Mouse (Mus musculus): ENCODE measurements at regions not wholly inside any gene's neighbourhood (a gene's known extent, or its start where the extent isn't known, plus 50 kb on each side); places are given as distances from the start of the nearest gene placed in this dataset.

DNA sequence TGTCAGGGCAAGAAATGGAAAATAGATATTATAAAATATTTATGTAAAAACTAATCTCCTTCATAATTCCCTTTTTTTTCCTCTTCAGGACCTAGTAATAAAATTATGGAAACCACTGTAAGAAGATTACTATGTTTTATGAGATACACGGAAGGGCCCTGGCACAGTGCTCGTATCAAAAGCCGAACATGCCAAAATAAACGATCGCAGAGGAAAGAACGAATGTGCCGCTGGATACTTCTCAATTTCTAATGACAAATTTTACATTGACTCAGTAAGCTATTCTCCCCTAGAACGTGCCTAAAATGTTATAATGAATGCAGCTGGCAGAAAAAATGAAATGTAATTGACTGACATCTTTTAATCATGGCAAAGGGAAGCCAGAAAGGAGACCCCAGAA is 257.4 kb upstream of the Daam1 start:
- no peak for DNase-seq

DNA sequence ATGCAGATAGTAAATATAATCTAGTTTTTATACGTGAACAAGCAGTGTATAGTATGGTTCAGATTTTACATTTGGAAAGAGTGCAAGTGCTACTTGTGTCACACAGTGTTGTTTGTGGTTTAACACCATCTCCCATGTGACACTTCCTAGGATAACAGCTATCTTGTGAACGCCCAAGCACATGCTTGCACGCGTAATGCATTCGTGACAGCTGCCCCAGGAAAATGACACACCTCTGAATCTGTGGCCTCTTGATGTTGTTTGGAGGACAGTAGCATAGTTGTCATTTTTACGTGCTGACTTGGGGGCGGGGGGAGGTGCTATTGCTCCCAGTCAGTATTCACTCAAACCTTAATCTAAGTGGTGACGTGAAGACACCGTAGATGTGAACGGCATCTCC is 256.2 kb upstream of the Daam1 start:
- no peak for DNase-seq

DNA sequence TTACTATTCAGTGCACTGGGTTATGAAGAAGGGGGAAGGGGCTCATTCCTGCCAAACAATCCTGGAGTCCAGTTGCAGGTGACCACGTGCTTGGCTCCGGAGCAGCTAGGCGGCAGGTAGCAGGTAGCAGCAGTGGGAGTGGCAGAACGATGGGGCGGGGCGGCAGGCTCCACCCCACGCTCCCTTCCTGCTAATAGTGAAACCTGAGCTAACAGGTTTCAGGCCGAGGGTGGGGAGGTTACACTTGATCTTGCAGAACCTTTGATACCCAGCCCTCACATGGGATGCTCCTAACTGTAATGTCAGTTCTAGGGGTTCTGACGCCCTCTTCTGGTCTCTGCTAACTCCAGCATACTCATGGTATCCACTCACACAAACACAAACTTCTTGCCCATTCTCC is 253.5 kb upstream of the Daam1 start:
- no peak for DNase-seq

DNA sequence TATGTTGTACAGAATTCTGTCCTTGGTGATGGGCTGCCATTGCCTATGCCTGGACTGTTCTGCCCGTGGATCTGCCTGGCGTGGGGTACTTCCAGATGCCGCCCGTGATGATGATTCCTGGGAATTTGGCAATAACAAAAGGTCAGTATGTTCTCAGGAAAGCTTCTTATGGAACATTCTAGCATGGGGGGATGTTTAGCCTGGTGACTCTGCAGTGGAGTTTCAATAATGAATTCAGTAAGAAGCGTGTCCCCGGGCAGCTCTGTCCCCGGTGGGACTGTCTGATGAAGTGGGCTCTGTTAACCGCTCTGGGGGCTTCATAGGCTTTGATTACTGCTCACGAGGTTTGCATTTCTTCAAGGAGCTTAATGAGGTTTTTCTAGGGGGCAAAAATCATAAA is 252.9 kb upstream of the Daam1 start:
- DNase-seq = no peak

DNA sequence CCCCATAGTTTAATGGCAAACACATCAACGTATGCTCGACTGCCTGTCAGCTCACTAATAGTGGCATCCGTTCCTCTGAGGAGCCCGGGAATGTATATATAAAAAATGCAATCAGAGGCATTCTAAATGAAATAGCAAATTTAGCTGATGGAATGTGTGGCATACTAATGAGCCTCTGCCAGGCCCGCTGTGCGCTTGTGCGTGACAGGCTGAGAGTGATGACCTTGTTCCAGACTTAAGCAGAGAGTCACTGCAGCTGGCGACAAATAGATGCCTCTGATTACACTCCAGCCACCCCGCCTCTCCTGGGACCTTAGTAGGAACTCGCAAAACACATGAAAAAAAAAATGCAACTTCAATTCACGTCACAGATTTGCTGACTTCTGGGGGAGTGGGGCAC is 252.0 kb upstream of the Daam1 start:
- DNase-seq = no peak

DNA sequence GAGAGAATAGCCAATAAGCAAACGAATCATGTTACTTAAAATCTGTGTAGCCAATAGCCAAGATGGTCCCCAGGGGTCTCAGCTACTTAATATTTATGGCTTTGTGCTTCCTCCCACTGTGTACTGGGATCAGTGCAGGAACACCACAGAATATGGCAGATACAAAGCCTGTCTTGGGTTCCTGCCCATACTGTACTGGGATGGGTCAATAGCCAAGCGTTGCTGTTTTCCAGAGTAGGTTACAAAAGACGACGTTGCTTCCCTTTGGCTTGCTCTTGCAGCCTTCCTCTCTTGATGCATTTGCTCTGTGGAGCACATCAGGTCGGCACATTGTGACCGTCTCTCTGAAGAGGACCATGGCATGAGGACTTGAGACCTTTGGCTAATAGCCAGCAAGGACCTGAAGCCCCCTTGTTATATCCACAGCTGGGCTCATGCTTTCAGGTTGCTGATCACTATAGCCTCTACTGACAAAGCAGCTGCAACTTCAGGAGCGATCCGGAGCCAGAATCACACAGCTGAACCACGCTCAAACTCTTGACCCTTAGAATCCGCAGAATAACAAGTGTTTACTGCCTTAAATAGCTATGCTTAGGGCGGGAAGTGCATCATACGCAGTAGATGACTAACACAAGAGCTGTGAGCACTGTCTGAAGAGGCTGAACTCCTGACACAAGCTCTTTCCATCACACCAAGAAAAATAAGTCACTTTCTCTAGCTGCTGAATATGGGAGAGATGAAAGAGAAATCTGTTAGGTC is 250.2 kb upstream of the Daam1 start:
- peak; percentile 54 for DNase-seq

DNA sequence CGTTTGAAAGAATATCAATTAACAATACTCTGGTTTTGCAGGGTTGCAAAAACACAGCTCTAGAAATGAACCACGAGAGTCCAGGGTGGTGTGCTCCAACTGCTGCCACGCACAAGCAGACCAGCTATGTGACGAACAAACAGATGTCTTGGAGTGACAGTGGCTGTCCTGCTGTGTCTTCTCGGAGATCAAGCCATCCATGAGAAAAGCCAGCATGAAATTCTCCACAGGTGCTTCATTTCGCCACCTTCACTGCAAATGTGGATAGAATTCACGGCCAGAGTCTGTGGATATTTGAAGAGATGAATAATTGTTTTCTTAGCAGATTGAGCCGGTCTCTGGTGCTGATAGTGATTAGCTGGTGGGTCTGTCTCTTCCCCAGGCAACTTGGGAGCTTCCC is 246.3 kb upstream of the Daam1 start:
- no peak for DNase-seq

DNA sequence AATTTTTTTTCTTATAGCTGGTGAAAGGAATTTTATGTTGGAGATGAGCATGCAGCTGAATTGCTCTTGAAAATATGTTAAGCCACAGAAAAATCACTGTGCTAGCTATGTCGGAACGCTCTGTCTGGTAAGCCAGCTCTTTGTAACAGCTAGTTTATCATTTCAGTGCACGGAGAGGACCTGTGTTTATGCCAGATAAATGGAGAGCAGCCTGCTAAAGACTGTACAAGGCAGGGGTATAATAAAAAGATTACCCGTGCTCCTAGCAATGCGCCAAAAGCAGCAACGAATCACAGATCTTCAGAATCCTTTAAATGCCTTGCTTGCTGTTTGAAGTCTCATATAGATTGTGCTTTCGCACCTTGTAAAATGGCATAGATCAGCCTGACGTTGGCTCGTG is 232.2 kb upstream of the Daam1 start:
- no peak for DNase-seq

DNA sequence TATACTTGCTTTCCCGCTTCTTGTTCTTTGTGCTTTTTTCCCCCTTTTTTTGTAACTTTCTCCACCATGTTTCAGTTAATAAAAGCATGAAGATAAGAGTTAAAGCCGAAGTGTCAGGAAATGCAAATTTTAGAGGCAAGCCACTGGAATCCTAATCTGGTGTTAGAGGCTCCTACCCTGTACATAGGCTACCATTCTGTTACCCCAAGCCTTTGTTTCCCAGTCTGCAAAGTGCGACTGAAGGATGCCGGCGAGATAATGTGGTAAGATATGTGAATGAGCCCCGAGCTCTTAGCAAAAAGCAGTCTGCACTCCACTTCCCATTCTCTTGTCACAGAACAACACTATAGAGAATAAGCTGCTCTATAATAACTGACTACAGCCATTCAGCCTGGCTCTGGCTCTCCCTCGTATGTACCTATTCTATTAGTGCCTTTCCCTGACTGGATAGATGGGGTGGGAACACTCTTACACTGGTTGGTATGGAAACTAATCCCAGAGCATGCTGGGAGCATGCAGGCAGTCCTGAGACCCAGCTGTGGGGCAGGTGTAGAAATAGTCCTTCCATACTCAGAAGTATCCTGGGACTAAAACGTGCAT is 229.7 kb upstream of the Daam1 start:
- no peak for DNase-seq

DNA sequence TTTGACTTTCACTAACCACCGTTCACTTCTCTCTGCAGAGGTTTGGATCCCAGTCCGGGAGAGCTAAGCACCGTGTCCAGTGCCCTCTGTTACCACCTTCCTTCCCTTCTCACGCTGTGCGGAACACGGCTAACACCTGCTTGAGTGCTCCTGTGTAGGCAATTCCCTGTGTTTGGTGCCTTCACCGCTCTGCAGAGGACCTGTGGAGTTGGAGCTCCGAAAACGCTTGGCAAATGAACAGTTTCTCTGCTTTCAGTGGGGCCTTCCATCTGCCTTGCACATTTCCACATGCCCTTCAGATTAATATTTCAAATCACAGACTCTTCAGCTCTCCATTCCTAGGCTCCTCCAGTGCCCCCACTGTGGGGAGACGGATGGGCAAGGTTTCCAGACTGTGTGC is 227.7 kb upstream of the Daam1 start:
- DNase-seq = no peak

DNA sequence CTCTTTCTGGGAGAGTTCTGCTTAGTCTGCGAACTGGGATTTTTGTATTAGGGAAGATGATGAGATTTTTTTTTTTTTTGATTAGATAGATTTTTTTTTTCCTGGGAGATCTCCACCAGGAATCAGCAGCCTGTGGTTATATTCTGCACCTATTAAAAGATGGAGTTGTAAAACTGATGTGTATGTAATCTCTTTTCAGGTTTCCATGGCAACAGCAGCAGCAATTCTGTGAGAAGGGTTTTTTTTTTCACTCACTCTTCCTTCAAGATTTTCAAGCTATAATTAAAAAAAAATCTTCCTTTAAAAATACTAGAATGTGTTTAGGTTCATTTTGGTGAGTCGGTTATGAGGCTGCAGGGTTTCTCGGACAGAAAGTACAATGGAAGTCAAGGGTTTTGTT is 224.5 kb upstream of the Daam1 start:
- DNase-seq = no peak

DNA sequence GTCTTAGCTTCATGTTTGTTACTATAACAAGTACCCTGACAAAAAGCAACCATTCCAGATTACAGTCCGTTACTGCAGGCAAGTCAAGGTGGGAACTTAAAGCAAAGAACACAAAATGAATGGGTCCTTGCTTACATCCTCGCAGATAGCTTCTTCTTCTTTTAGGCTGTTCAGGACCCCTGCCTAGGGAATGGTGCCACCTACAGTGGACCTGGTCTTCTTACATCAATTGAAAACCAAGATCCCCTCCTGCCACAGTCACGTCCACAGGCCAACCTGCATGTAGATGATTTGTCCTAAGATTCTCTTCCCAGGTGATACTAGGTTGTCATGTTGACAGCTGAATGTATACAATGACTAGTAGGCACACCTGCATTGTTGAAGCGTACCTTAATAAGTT is 222.9 kb upstream of the Daam1 start:
- no peak for DNase-seq

DNA sequence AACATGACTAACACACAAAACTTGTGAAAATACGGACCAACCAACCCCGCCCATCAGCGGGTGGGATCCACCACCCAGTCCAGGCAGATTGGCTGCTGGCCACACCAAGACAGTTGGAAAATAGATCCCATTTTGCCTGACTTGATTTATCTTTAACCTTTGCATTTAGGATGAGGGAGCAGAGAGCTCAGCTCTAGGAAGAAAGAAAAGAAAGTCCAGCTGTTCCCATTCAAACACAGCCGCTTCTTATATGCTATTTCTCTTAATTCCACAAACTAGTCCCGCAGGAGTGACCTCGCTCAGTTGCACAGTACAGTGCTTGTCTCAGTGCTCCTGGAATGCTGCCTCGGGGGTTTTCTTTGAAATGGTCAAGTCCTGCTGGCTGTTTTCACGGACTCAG is 217.6 kb upstream of the Daam1 start:
- DNase-seq = peak; percentile 45

DNA sequence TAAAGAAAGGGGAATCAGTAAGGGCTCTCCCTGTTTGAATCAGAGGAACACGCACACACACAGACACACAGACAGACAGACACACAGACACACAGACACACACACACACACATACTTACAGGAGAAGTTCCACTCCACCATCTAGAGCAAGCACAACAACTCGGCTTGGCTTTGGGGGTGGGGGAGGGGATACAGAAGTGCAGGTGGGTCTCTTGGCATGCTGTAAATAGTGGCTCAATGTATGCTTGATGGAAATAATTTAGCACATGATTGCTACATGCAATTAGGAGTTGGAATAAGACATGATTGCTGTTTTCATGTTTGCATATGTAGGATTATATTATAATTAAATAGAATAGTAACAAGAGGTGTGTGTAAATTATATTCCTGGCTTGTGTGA is 215.9 kb upstream of the Daam1 start:
- DNase-seq = no peak

DNA sequence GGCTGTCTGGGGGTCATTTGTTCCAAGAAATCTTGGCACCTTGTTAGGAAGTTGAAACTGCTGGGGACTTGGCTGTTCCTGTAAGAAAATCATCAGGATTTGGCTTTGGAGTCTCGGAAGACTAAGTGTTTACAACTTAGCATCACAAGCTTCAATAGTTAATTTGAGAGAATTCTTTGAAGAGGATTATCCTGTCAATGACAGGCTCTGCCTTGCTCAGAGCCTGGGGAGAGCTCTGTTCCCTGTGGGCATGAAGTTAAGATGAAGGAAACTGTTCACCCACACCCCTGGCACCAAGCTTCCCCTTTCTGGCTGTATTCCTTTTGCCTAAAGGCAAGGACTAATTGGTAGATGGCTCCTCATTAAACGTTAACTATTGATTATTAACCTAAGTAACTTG is 215.5 kb upstream of the Daam1 start:
- DNase-seq = no peak

DNA sequence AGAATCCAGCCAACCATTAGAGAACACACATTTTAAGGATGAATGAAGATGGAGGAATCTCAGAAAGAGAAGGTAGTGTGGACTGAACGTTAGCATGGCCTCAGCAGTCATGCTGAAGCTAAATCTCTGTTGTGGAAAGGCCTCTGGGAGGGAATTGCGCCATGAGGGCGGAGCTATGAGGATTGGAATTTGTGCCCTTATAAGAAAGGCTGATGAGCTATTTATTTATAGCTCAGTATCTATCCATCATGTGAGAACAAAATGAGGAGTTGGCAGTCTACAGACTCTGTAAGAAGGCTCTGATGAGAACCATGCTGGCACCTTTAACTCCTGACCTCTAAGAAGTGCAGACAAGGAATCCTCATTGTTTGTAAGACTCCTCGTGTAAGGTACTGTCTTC is 214.8 kb upstream of the Daam1 start:
- no peak for DNase-seq

DNA sequence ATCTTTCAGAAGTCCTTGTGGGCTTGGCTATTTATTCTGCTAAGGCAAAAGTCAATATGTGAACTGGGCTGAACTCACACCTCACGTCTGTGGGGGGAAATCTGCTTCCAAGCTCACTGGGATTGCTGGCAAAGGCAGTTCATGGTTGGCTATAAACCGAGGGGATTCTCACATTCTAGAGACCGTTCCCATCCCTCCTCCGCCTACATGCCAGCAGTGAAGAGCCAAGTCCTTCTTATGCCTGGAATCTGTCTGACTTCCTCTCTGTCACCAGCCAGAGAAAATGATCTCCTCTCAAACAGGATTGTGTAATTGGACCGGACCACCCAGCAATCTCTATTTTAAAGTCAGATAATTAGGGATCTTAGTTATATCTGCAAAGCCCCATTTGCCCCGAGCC is 212.4 kb upstream of the Daam1 start:
- peak; percentile 56 for DNase-seq

DNA sequence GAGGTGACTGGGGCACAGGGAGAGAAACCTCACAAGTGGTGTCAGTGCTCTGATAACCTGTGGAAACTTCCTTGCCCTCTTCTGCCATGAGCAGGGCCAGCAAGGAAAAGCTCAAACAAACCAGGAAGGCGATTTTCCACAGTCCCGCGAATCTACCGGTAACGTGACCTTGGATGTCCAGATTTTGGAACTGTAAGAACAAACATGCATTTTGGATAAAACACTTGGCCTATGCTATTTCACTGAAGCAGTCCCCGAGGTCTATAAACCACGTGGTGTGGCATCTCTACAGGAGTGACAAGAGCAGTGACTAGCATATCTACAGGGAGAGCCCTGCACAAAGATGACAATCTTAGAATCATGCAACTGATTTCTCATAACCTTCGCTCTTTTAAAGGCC is 211.9 kb upstream of the Daam1 start:
- no peak for DNase-seq

DNA sequence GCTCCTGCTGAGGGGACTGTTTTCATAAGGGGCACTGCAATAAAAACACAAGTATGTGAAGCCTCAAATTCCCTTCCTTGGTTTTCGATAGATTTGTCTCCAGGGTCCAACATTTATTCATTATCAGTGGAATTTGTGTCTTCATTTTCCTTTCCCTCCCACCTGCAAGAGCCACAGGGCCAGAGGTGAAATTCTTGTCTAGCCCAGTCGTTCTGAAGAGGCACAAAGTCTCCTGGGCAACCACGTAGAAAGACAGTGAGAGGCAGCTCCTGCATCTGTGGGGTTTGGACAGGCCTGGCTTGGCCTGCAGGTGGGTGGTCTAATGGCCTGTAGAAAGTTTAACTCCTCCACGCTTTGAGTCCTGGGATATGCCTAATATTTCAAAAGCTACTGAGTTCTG is 211.3 kb upstream of the Daam1 start:
- DNase-seq = no peak

DNA sequence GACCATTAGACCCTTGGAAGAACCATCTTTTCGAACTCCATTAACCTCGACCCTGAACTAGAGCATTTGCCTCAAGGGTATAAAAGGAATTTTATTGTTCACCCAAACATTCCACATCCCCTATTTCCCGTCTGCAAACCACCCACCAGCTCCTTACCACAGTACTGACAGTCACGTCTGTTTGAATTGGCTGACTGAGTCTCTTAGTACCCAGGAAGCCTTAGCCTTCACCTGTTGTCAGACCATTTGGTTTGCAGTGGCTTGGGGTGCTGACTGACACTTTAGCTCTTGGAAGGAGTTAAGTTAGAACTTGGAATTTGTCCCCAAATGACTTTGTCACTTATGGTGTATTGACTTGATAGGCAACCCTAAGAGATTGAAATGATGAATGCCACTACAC is 209.3 kb upstream of the Daam1 start:
- DNase-seq = no peak

DNA sequence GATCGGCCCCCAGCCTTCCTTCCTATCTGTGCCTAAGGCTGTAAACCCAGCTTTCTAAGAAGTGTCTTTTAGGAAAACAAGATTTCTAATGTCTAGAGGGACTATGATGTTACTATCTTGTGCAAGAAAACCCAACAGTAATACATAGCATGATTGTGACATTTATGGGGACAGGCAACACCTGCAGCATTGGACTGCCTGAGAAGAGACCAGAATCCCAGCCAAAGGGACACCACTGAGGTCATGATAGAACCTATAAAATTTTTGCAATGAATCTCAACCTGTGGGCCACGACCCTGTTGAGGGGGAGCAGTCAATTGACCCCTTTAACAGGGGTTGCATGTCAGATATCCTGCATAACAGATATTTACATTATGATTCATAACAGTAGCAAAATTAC is 208.1 kb upstream of the Daam1 start:
- no peak for DNase-seq

DNA sequence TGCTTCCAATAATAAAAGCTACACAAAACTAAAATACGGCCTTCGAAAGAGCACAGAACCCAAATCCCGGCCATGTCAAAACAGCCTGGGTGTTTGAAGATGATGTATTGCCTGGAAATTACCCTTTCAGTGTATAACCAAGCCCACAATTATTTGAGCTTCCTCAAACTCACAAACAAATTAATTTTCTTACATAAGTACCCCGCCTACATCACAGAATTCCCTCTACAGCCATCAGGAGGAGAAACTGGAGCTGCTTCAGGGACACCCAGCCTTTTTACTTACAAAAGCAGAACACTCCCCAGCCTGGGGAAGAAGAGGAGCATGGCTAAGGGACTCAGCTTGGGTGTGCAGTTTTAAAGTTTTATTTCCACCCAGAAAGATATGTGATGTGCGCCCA is 207.6 kb upstream of the Daam1 start:
- peak; percentile 39 for DNase-seq

DNA sequence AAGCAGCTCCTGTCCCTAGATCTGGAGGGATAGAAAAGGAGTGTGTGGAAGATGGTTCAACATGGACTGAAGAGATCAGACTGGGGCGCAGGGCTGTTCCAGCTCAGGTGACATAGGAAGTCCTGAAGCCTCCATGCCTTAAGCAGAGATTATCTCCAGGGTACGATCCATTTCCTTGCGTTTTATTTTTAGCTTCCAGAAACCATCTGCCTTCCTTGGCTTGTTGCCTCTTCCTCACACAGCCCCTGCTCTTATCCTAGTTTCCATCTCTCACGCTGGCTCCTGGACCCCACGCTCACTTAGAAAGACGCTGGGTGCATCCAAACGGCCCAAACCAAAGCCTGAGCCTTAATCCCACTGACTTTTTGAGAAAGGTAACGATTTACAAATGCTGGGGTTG is 206.8 kb upstream of the Daam1 start:
- DNase-seq = no peak

DNA sequence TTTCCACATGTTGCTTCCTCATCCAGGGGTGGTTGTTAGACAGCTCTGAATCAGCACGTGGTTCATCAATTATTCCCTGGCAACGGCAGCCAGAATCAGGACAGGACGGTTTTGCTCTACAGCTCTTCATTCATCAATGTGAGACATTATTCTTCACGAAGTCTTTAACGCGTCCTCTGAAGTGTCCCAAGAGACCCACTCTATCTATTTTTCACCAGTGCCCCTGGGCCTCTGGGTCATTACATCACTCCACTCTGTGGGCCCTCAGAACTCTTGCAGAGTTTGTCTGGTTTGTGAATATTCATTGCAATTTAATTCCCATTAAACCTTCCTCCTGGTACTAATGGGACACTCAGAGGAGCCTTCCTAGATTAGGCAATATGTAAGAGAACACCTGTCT is 206.2 kb upstream of the Daam1 start:
- no peak for DNase-seq

DNA sequence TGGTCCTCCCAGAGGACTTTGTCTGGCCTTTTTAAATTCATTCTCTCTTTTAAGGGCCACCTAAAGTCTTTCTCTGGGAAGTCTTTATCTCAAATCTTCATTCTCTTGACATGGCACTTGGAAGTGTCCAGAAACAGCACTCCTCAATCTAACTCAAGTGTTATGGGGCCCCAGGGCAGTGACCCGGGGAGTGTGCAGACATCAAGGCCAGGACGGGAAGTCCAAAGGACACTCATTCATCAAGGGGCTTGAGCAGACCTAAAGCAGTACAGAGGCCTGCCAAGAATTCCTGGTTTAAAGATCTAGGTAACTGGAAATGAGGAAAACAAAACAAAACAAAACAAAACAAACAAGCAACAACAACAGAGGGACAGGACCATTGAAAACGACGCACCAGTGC is 205.8 kb upstream of the Daam1 start:
- DNase-seq = no peak
